Mouse (Mus musculus): ENCODE measurements around the gene Cdk5r2. TPM values are rescaled to one million over a fixed set of nuclear protein-coding genes. Genes with fewer than 3 reads are reported as not detected.
A peak's percentile ranks its signal among the peaks of the same experiment; 100 is the strongest.

The Cdk5r2 gene
- polyA plus RNA-seq (2012; rRNA removed) (0.49 and 0.63 TPM in 2 replicates), polyA plus RNA-seq (2014; fragmentation: Nextera tagmentation; extraction: Ambion mirVana) (0.07 and 0.10 TPM in 2 replicates)

GRCm38 (mm10) chr1:74854306-74855056, at the start of gene Cdk5r2:
Gene Cdk5r2, plus strand, starts transcription at chr1:74854934.
- DNase-seq (ENCODE audit: low spot score) (peak; percentile 94), ATAC-seq (ENCODE audit: low FRiP score, low read depth) (peak; percentile 94)
- Histone ChIP-seq H3K4me2 (replicated peaks; ENCODE audit: low read depth, low read length, severe bottlenecking) (peak within 1 kb of the TSS; percentile 98), H3K9me3 (ENCODE audit: control insufficient read depth, low read length) (no peaks in the 10 kb centered on the region), H3K9ac (ENCODE audit: low read depth, low read length, severe bottlenecking) (peak within 1 kb of the TSS; percentile 28; the same call in 1 of the 2 replicates), H3K4me1 (ENCODE audit: control insufficient read depth, insufficient read depth, low read length) (peaks cover 15% of the 10 kb centered on the region), H3K4me3 (replicated peaks; ENCODE audit: low read length) (peak within 1 kb of the TSS; percentile 59), H3K27ac (replicated peaks; ENCODE audit: low read depth, low read length) (no peak within 1 kb of the TSS), H3K27me3 (ENCODE audit: control insufficient read depth, insufficient read depth, low read length) (peaks cover 77% of the 10 kb centered on the region), H3K36me3 (ENCODE audit: control insufficient read depth, insufficient read depth, low read length) (no peaks in the 10 kb centered on the region)
- 4% methylated on average over 35 of the region's 39 CpGs for WGBS
- no peak for TF ChIP-seq POLR2A (IDR thresholded peaks at IDR 0.05; ENCODE audit: borderline replicate concordance, extremely low read depth, insufficient read depth, insufficient read length)

- Histone ChIP-seq H3K4me1 (ENCODE audit: control insufficient read depth, insufficient read depth, low read length) (peaks cover 38% of the 10 kb centered on the region), H3K9me3 (ENCODE audit: control insufficient read depth, low read length) (no peaks in the 10 kb centered on the region), H3K27ac (replicated peaks; ENCODE audit: low read depth, low read length) (no peak overlapping the region), H3K27me3 (ENCODE audit: control insufficient read depth, insufficient read depth, low read length) (peaks cover 74% of the 10 kb centered on the region), H3K9ac (ENCODE audit: low read depth, low read length, severe bottlenecking) (no peak overlapping the region), H3K36me3 (ENCODE audit: control insufficient read depth, insufficient read depth, low read length) (no peaks in the 10 kb centered on the region), H3K4me2 (replicated peaks; ENCODE audit: low read depth, low read length, severe bottlenecking) (no peak overlapping the region), H3K4me3 (replicated peaks; ENCODE audit: low read length) (no peak overlapping the region)
- DNase-seq (ENCODE audit: low spot score) (no peak), ATAC-seq (ENCODE audit: low FRiP score, low read depth) (no peak)
- WGBS: 15% methylated on average over 4 of the region's 4 CpGs
- TF ChIP-seq POLR2A (IDR thresholded peaks at IDR 0.05; ENCODE audit: borderline replicate concordance, extremely low read depth, insufficient read depth, insufficient read length): no peak
These were observed 49.3 kb upstream of the Cdk5r2 start for GRCm38 (mm10) chr1:74805340-74805835.

GRCm38 (mm10) chr1:74805843-74806242, 48.9 kb upstream of the Cdk5r2 start:
- ATAC-seq (ENCODE audit: low FRiP score, low read depth) (no peak), DNase-seq (ENCODE audit: low spot score) (no peak)
- H3K4me2 ChIP-seq (replicated peaks; ENCODE audit: low read depth, low read length, severe bottlenecking): peak overlapping the region; percentile 53; the same call in 1 of the 2 replicates
- 0 out of 2 replicates have a peak overlapping the region, but pooled peaks have one; percentile 25 for H3K4me3 ChIP-seq (replicated peaks; ENCODE audit: low read length)
- H3K9ac ChIP-seq (ENCODE audit: low read depth, low read length, severe bottlenecking): no peak overlapping the region
- no peaks in the 10 kb centered on the region for H3K36me3 ChIP-seq (ENCODE audit: control insufficient read depth, insufficient read depth, low read length)
- peaks cover 34% of the 10 kb centered on the region for H3K4me1 ChIP-seq (ENCODE audit: control insufficient read depth, insufficient read depth, low read length)
- peaks cover 70% of the 10 kb centered on the region for H3K27me3 ChIP-seq (ENCODE audit: control insufficient read depth, insufficient read depth, low read length)
- WGBS: 12% methylated on average over 5 of the region's 5 CpGs
- H3K9me3 ChIP-seq (ENCODE audit: control insufficient read depth, low read length): no peaks in the 10 kb centered on the region
- TF ChIP-seq POLR2A (IDR thresholded peaks at IDR 0.05; ENCODE audit: borderline replicate concordance, extremely low read depth, insufficient read depth, insufficient read length): no peak
- H3K27ac ChIP-seq (replicated peaks; ENCODE audit: low read depth, low read length): no peak overlapping the region

- Histone ChIP-seq H3K27me3 (ENCODE audit: control insufficient read depth, insufficient read depth, low read length) (peaks cover 63% of the 10 kb centered on the region), H3K36me3 (ENCODE audit: control insufficient read depth, insufficient read depth, low read length) (no peaks in the 10 kb centered on the region), H3K4me2 (replicated peaks; ENCODE audit: low read depth, low read length, severe bottlenecking) (peak overlapping the region; percentile 53), H3K4me3 (replicated peaks; ENCODE audit: low read length) (peak overlapping the region; percentile 25), H3K9me3 (ENCODE audit: control insufficient read depth, low read length) (no peaks in the 10 kb centered on the region), H3K27ac (replicated peaks; ENCODE audit: low read depth, low read length) (no peak overlapping the region), H3K9ac (ENCODE audit: low read depth, low read length, severe bottlenecking) (0 out of 2 replicates have a peak overlapping the region, but pooled peaks have one; percentile 21), H3K4me1 (ENCODE audit: control insufficient read depth, insufficient read depth, low read length) (peaks cover 33% of the 10 kb centered on the region)
- ATAC-seq (ENCODE audit: low FRiP score, low read depth): 0 out of 2 replicates have a peak, but pooled peaks have one; percentile 7
- WGBS: 1% methylated on average over 31 of the region's 38 CpGs
- DNase-seq (ENCODE audit: low spot score): peak; percentile 56
- no peak for TF ChIP-seq POLR2A (IDR thresholded peaks at IDR 0.05; ENCODE audit: borderline replicate concordance, extremely low read depth, insufficient read depth, insufficient read length)
These were observed 48.1 kb upstream of the Cdk5r2 start for GRCm38 (mm10) chr1:74806360-74807311.
